50 mouse cellular contexts compared by ENCODE assay signal in genomic region chr15:101100996-101101395, GRCm38 (mm10). TPM values are rescaled to one million over a fixed set of nuclear protein-coding genes. Genes with fewer than 3 reads are reported as not detected.
"Had no signal": no experiment of that assay in that cellular context is flagged by ENCODE, and none has a peak within 500 bp of the region (broad histone marks: within the 10 kb centered on the region; RNA-seq: fewer than 3 reads in every experiment).

No protein-coding gene starts in this region.

- H3K27me3 ChIP-seq: hindbrain, embryonic 13.5 days; hindbrain, embryonic 15.5 days; intestine, embryonic 15.5 days had no signal

- DNase-seq: heart, postnatal 10 days; heart, postnatal 14 days; heart, postnatal 36 days; heart, postnatal 4 days; kidney, adult 11 months; kidney, adult 18-20 months; kidney, adult 2 months; kidney, adult 8-10 months; kidney, adult 9 months; kidney, postnatal 10 days; kidney, postnatal 14 days; kidney, postnatal 25 days; kidney, postnatal 36 days; kidney, postnatal 4 days; layer of hippocampus, adult 9-11 months; layer of hippocampus, postnatal 36 days had no signal

- H3K27ac ChIP-seq: heart, embryonic 10.5 days; heart, embryonic 13.5 days; heart, embryonic 15.5 days; hindbrain, embryonic 12.5 days; hindbrain, embryonic 13.5 days; hindbrain, embryonic 14.5 days; hindbrain, embryonic 15.5 days; hindbrain, postnatal 0 days; intestine, embryonic 15.5 days; kidney, embryonic 15.5 days; kidney, postnatal 0 days; layer of hippocampus, adult 2 months had no signal

- ATAC-seq: hindbrain, postnatal 0 days; inflammation-experienced regulatory T-cells, adult 6 months; intestine, embryonic 15.5 days; intestine, embryonic 16.5 days; intestine, postnatal 0 days had no signal

- H3K4me3 ChIP-seq: heart, embryonic 10.5 days; heart, embryonic 12.5 days; heart, embryonic 13.5 days; heart, embryonic 15.5 days; hindbrain, embryonic 12.5 days; hindbrain, embryonic 13.5 days; hindbrain, embryonic 15.5 days; intestine, embryonic 15.5 days; kidney, embryonic 15.5 days; layer of hippocampus, adult 2 months had no signal

- H3K9me3 ChIP-seq: heart, embryonic 10.5 days; heart, embryonic 12.5 days; heart, embryonic 13.5 days; heart, embryonic 15.5 days; hindbrain, embryonic 12.5 days; hindbrain, embryonic 13.5 days; hindbrain, embryonic 15.5 days; intestine, embryonic 15.5 days; kidney, embryonic 15.5 days had no signal

- H3K4me2 ChIP-seq: heart, embryonic 11.5 days; heart, embryonic 12.5 days; heart, embryonic 13.5 days; heart, embryonic 15.5 days; hindbrain, embryonic 12.5 days; hindbrain, embryonic 13.5 days; hindbrain, embryonic 14.5 days; hindbrain, embryonic 15.5 days; intestine, embryonic 15.5 days; kidney, embryonic 15.5 days had no signal

- H3K36me3 ChIP-seq: heart, embryonic 10.5 days; heart, embryonic 12.5 days; heart, embryonic 13.5 days; heart, embryonic 15.5 days; hindbrain, embryonic 12.5 days; hindbrain, embryonic 13.5 days; hindbrain, embryonic 15.5 days; intestine, embryonic 15.5 days; kidney, embryonic 15.5 days had no signal

- H3K9ac ChIP-seq: heart, embryonic 12.5 days; heart, embryonic 13.5 days; heart, embryonic 15.5 days; hindbrain, embryonic 12.5 days; hindbrain, embryonic 13.5 days; hindbrain, embryonic 14.5 days; hindbrain, embryonic 15.5 days; intestine, embryonic 15.5 days; kidney, embryonic 15.5 days had no signal

RNA-seq across cellular contexts. Expression of gene Ankrd33, which starts 14.6 kb away (rescaled TPM):
- total RNA-seq: heart, adult 8-10 months; heart, postnatal 10 days; heart, postnatal 14 days; heart, postnatal 25 days; heart, postnatal 36 days; heart, postnatal 4 days; hematopoietic stem cell, adult 5-6 weeks; hindbrain, postnatal 0 days; layer of hippocampus, adult 18-20 months; layer of hippocampus, adult 2 months; layer of hippocampus, postnatal 10 days; layer of hippocampus, postnatal 14 days; layer of hippocampus, postnatal 25 days; layer of hippocampus, postnatal 36 days; left cerebral cortex, adult 18-20 months had no signal
- polyA plus RNA-seq: heart, embryonic 10.5 days; heart, embryonic 11.5 days; heart, embryonic 12.5 days; heart, embryonic 13.5 days; heart, embryonic 14.5 days; heart, embryonic 15.5 days; heart, embryonic 16.5 days; heart, postnatal 0 days; hindbrain, embryonic 11.5 days; hindbrain, embryonic 12.5 days; hindbrain, embryonic 13.5 days; hindbrain, embryonic 14.5 days; hindbrain, embryonic 15.5 days; hindbrain, postnatal 0 days; inflammation-experienced regulatory T-cells, adult 6 months; intestine, embryonic 14.5 days; intestine, embryonic 15.5 days; intestine, embryonic 16.5 days; intestine, postnatal 0 days; kidney, adult 2 months; kidney, embryonic 14.5 days; kidney, embryonic 15.5 days; kidney, embryonic 16.5 days; kidney, postnatal 0 days; large intestine, adult 2 months had no signal

RNA-seq across cellular contexts. Expression of gene Fignl2, which starts 22.6 kb away (rescaled TPM):
- total RNA-seq: hematopoietic stem cell, adult 5-6 weeks had no signal
- polyA plus RNA-seq: inflammation-experienced regulatory T-cells, adult 6 months had no signal

RNA-seq across cellular contexts. Expression of gene Gm47841, which starts 53.8 kb away (rescaled TPM):
- total RNA-seq: heart, postnatal 14 days; heart, postnatal 25 days; heart, postnatal 36 days; hematopoietic stem cell, adult 5-6 weeks; hindbrain, postnatal 0 days; layer of hippocampus, adult 18-20 months; layer of hippocampus, adult 2 months; layer of hippocampus, adult 8-10 months; layer of hippocampus, postnatal 10 days; layer of hippocampus, postnatal 14 days; layer of hippocampus, postnatal 25 days; layer of hippocampus, postnatal 36 days; left cerebral cortex, adult 18-20 months had no signal
- polyA plus RNA-seq: heart, embryonic 10.5 days; heart, embryonic 11.5 days; heart, embryonic 12.5 days; heart, embryonic 13.5 days; heart, embryonic 14.5 days; heart, embryonic 15.5 days; heart, embryonic 16.5 days; heart, postnatal 0 days; hindbrain, embryonic 11.5 days; hindbrain, embryonic 12.5 days; hindbrain, embryonic 13.5 days; hindbrain, embryonic 14.5 days; hindbrain, embryonic 15.5 days; hindbrain, postnatal 0 days; inflammation-experienced regulatory T-cells, adult 6 months; intestine, embryonic 14.5 days; intestine, embryonic 15.5 days; intestine, embryonic 16.5 days; intestine, postnatal 0 days; kidney, adult 2 months; kidney, embryonic 14.5 days; kidney, embryonic 15.5 days; kidney, embryonic 16.5 days; kidney, postnatal 0 days; large intestine, adult 2 months had no signal
